Mouse (Mus musculus) CH12.LX (cell line): ENCODE results near the gene Brca1. TPM values are rescaled to one million over a fixed set of nuclear protein-coding genes. Genes with fewer than 3 reads are reported as not detected.
A peak's percentile ranks its signal among the peaks of the same experiment; 100 is the strongest.

Experiments used
- DNase-seq: peaks from one replicate; pipeline ENCODE4 v3.0.0-alpha.2; 2013; ENCODE audit errors: extremely low read depth
- H3K27ac ChIP-seq: 2 replicates; pipeline ENCODE4 v1.5.1; 2012; ENCODE audit warnings: low read depth, mild to moderate bottlenecking, control low read depth, moderate library complexity; ENCODE audit not compliant: insufficient read depth
- H3K27me3 ChIP-seq: replicated peaks from 2 replicates; pipeline ENCODE3; 2012; ENCODE audit warnings: inconsistent platforms
- H3K36me3 ChIP-seq, 2 experiments: replicated peaks in 1 of 2; 2 replicates each; pipeline versions ENCODE3 to v1.6.1; 2012; ENCODE audit warnings: inconsistent platforms in 1 of 2, low read length in 1 of 2, mild to moderate bottlenecking in 1 of 2, mixed read lengths in 1 of 2, moderate library complexity in 1 of 2; ENCODE audit not compliant: control insufficient read depth in 1 of 2, insufficient read depth in 1 of 2
- H3K4me1 ChIP-seq, 2 experiments: 2 replicates each; pipeline ENCODE4 v1.6.1; 2012; ENCODE audit warnings: inconsistent platforms in 1 of 2, moderate library complexity in 1 of 2; ENCODE audit not compliant: insufficient read depth in 2 of 2, control insufficient read depth in 1 of 2
- H3K4me2 ChIP-seq: 2 replicates; pipeline ENCODE4 v1.6.1; 2012; ENCODE audit warnings: low read depth, mild to moderate bottlenecking, control low read depth; ENCODE audit not compliant: poor library complexity, insufficient read depth, severe bottlenecking
- H3K4me3 ChIP-seq, 3 experiments: fragments of 150-350 bp in 1 of 3; sonication (generic) in 1 of 3; replicated peaks in 1 of 3; 2 replicates each; pipeline versions ENCODE3 to v1.5.1; 2011 to 2012; ENCODE audit warnings: low read depth in 2 of 3, low read length in 2 of 3, mild to moderate bottlenecking in 2 of 3, moderate library complexity in 2 of 3, control low read depth in 1 of 3, improper control_type of control experiment in 1 of 3, inconsistent platforms in 1 of 3, mixed read lengths in 1 of 3; ENCODE audit not compliant: poor library complexity in 1 of 3
- H3K79me2 ChIP-seq: replicated peaks from 2 replicates; pipeline ENCODE4 v1.6.1; 2012; ENCODE audit warnings: mild to moderate bottlenecking, moderate library complexity; ENCODE audit not compliant: control insufficient read depth, poor library complexity, insufficient read depth, severe bottlenecking; ENCODE audit errors: extremely low read depth
- H3K9ac ChIP-seq: 2 replicates; pipeline ENCODE4 v1.6.1; 2012; ENCODE audit warnings: low read depth, mild to moderate bottlenecking, control low read depth, moderate library complexity; ENCODE audit not compliant: insufficient read depth
- H3K9me3 ChIP-seq: replicated peaks from 2 replicates; pipeline ENCODE3; 2012; ENCODE audit warnings: low read length, inconsistent platforms, mixed read lengths
- CHD1 ChIP-seq: IDR thresholded peaks from 2 replicates; pipeline ENCODE4 v1.6.1; 2012; ENCODE audit warnings: low read depth, low read length, improper control_type of control experiment, inconsistent platforms
- CTCF ChIP-seq, 2 experiments: IDR thresholded peaks in 1 of 2; conservative IDR thresholded peaks in 1 of 2; 2 replicates each; pipeline ENCODE4 v1.5.1; 2011 to 2012; ENCODE audit warnings: low read depth in 2 of 2, low read length in 2 of 2, improper control_type of control experiment in 1 of 2, inconsistent platforms in 1 of 2, mild to moderate bottlenecking in 1 of 2, moderate library complexity in 1 of 2
- GABPA ChIP-seq: IDR thresholded peaks from 2 replicates; pipeline ENCODE4 v1.6.1; 2012; ENCODE audit warnings: low read depth, low read length, improper control_type of control experiment, inconsistent platforms; ENCODE audit not compliant: insufficient replicate concordance
- HCFC1 ChIP-seq: IDR thresholded peaks from 2 replicates; pipeline ENCODE4 v1.6.1; 2012; ENCODE audit warnings: low read depth, mild to moderate bottlenecking, inconsistent platforms, low read length, improper control_type of control experiment
- KAT2A ChIP-seq: IDR thresholded peaks from 2 replicates; pipeline ENCODE4 v1.6.1; 2012; ENCODE audit warnings: low read length, improper control_type of control experiment, inconsistent platforms; ENCODE audit not compliant: insufficient replicate concordance
- MAX ChIP-seq: IDR thresholded peaks from 2 replicates; pipeline ENCODE4 v1.6.1; 2011; ENCODE audit warnings: low read length, improper control_type of control experiment
- MEF2A ChIP-seq: IDR thresholded peaks from 2 replicates; pipeline ENCODE4 v1.6.1; 2014; ENCODE audit warnings: low read depth, mild to moderate bottlenecking, inconsistent platforms, low read length, improper control_type of control experiment, borderline replicate concordance
- MXI1 ChIP-seq: IDR thresholded peaks from 2 replicates; pipeline ENCODE4 v1.6.1; 2011; ENCODE audit warnings: mild to moderate bottlenecking, low read depth, low read length, improper control_type of control experiment
- NELFE ChIP-seq: IDR thresholded peaks from 2 replicates; pipeline ENCODE4 v1.6.1; 2011; ENCODE audit warnings: low read depth, low read length, improper control_type of control experiment
- NRF1 ChIP-seq: IDR thresholded peaks from 2 replicates; pipeline ENCODE4 v1.6.1; 2014; ENCODE audit warnings: low read depth, mild to moderate bottlenecking, inconsistent platforms, low read length, improper control_type of control experiment, moderate library complexity
- PAX5 ChIP-seq: IDR thresholded peaks from 2 replicates; pipeline ENCODE4 v1.6.1; 2012; ENCODE audit warnings: low read length, inconsistent platforms, mixed read lengths
- RAD21 ChIP-seq: IDR thresholded peaks from 2 replicates; pipeline ENCODE4 v1.6.1; 2011; ENCODE audit warnings: low read depth, mild to moderate bottlenecking, low read length, improper control_type of control experiment, moderate library complexity
- TBP ChIP-seq: conservative IDR thresholded peaks from 2 replicates; pipeline ENCODE4 v1.6.1; 2011; ENCODE audit warnings: low read depth, low read length, improper control_type of control experiment
- TCF12 ChIP-seq: IDR thresholded peaks from 2 replicates; pipeline ENCODE4 v1.6.1; 2014; ENCODE audit warnings: low read depth, mild to moderate bottlenecking, inconsistent platforms, low read length, improper control_type of control experiment
- UBTF ChIP-seq: IDR thresholded peaks from 2 replicates; pipeline ENCODE4 v1.6.1; 2012; ENCODE audit warnings: low read depth, mild to moderate bottlenecking, inconsistent platforms, low read length, improper control_type of control experiment, moderate library complexity
- USF1 ChIP-seq: IDR thresholded peaks from 2 replicates; pipeline ENCODE4 v1.6.1; 2014; ENCODE audit warnings: low read depth, mild to moderate bottlenecking, inconsistent platforms, low read length, improper control_type of control experiment
- ZC3H11A ChIP-seq: IDR thresholded peaks from 2 replicates; pipeline ENCODE4 v1.6.1; 2012; ENCODE audit warnings: low read depth, mild to moderate bottlenecking, inconsistent platforms, low read length, improper control_type of control experiment
- ZKSCAN1 ChIP-seq: IDR thresholded peaks from 2 replicates; pipeline ENCODE4 v1.6.1; 2012; ENCODE audit warnings: low read depth, inconsistent platforms, low read length, improper control_type of control experiment, borderline replicate concordance
- ZMIZ1 ChIP-seq: IDR thresholded peaks from 2 replicates; pipeline ENCODE4 v1.6.1; 2012; ENCODE audit warnings: low read depth, mild to moderate bottlenecking, inconsistent platforms, low read length, improper control_type of control experiment
- ZNF384 ChIP-seq: IDR thresholded peaks from 2 replicates; pipeline ENCODE4 v1.6.1; 2012; ENCODE audit warnings: low read depth, low read length, improper control_type of control experiment, inconsistent platforms
- dilution Hi-C: fragments of 300-500 bp; cut with MboI; formaldehyde crosslinking; loops from 2 replicates; pipeline ENCODE4 v1.14.3; 2020; ENCODE audit warnings: low sequenced_read_pairs; ENCODE audit not compliant: extremely low pct_unique_long_range_greater_than_20kb, extremely low pct_ligation_motif_present
- in situ Hi-C: fragments of 300-500 bp; cut with MboI; formaldehyde crosslinking; loops from 3 replicates; pipeline ENCODE4 v1.14.3; 2019; ENCODE audit warnings: low sequenced_read_pairs, low pct_ligation_motif_present, low pct_unique_long_range_greater_than_20kb, mixed read lengths
- polyA plus RNA-seq: library from polyadenylated mRNA; unstranded; fragments of >175 nt; gene quantifications from 2 replicates; pipeline ENCODE4 v1.2.1, GENCODE M21; 2012; ENCODE audit warnings: low read depth; ENCODE audit not compliant: insufficient read length
- total RNA-seq, 2 experiments: library from RNA; depleted of rRNA; stranded (reverse); fragments of 300-350 nt in 1 of 2; fragments of >200 nt in 1 of 2; gene quantifications; 2 replicates each; pipeline ENCODE4 v1.2.3; 2012 to 2014

The Brca1 gene
- total and polyA plus RNA-seq, 3 experiments: 31.3 to 37.5 (median 33.0) TPM

DNA sequence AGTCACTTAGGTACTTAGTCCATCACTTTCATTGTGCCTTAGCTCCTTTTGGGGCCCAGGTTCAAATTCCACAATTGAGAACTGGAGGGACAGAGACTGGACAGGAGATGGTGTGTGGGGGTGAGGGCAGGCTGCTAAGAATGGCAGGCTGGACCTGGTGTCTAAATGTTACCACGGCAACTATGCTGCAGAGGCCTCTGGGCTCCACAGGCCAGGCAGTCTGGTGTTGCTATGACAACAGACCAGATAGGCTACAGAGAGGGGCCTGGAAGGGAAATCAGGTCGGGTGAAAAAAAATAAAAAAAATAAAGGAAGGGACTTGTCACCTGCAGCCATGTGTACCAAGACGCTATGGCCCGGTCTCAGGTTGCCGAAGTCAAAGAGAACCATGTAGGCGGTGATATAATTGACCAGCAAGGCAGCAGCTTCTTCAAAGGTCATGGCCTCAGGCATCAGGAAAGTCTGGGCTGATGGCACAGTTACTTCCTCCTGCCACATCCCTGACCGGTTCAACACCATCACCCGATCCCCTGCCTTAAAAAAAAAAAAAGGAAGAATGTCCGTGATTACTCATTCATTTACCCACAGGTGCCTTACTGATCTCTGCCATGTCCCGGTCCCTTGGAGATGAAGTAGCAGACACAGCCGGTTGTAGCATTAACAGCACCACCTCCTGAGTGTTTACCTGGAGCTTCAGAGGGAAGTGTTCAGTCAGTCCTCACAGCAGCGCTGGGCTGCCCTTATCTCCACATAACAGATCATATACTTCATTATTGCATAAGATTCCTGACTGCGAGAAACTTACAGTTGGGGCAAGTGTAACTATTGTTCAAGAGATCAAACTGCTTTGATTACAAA lies 88.9 kb downstream of the Brca1 start (continued):
- no peak for TF ChIP-seq RAD21
- TF ChIP-seq ZKSCAN1: no peak
- TF ChIP-seq TCF12: peak; percentile 38; the same call in 1 of the 2 replicates
- no peak for TF ChIP-seq UBTF
- no peak for TF ChIP-seq MAX
- TF ChIP-seq ZC3H11A: no peak
- TF ChIP-seq MEF2A: no peak
- no peak for TF ChIP-seq NELFE
- TF ChIP-seq ZMIZ1: 0 out of 2 replicates have a peak, but pooled peaks have one; percentile 29
- no peak for TF ChIP-seq CHD1
- TF ChIP-seq TBP: no peak

DNA sequence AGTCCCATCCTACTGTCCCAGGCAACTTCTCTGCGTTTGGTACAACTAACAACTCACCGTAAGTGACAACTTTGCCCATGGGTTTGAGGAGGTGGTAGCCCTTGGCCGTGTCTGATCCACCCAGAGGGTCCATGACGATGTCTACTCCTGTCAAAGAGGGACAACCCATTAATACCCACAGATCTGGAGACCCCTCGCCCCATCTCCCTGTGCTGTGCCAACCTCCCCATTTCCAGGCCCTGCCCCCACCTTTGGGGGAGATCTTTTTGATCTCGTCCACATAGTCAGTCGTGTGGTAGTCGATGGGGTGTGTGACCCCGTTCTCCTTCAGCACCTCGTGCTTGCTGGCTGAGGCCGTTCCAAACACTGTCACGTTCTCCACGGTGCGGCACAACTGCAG lies 89.6 kb downstream of the Brca1 start:
- peaks cover 41 to 53% of the 10 kb centered on the region in 2 experiments for H3K36me3 ChIP-seq
- no peaks in the 10 kb centered on the region for H3K79me2 ChIP-seq
- in situ Hi-C loops (no loop called here), dilution Hi-C loops (no loop called here)
- H3K4me3 ChIP-seq: no peak overlapping the region
- H3K27me3 ChIP-seq: peaks cover 6% of the 10 kb centered on the region
- TF ChIP-seq HCFC1 (no peak), PAX5 (no peak), KAT2A (no peak), MXI1 (no peak), TBP (no peak), ZMIZ1 (no peak), USF1 (no peak), RAD21 (no peak), GABPA (no peak), ZNF384 (no peak), MEF2A (no peak), NRF1 (no peak), CTCF (conservative IDR thresholded peaks at IDR 0.05 in 1 of 2, IDR thresholded peaks at IDR 0.05 in 1 of 2; ENCODE audit: low read depth in 2 of 2, low read length in 2 of 2) (no peak)
- H3K9ac ChIP-seq: no peak overlapping the region
- H3K4me1 ChIP-seq: peaks cover 21 to 56% of the 10 kb centered on the region in 2 experiments
- H3K4me2 ChIP-seq: no peak overlapping the region
- no peak overlapping the region for H3K27ac ChIP-seq
- H3K9me3 ChIP-seq: no peaks in the 10 kb centered on the region
- DNase-seq: no peak
